Mouse (Mus musculus): Measurements from ENCODE around the gene Ntsr1. TPM values are rescaled to one million over a fixed set of nuclear protein-coding genes. Genes with fewer than 3 reads are reported as not detected.
A peak's percentile ranks its signal among the peaks of the same experiment; 100 is the strongest.

The Ntsr1 gene
- total RNA-seq, 2 experiments from 2014 or later: not detected

- ATAC-seq (replicated peaks; ENCODE audit: low FRiP score, poor library complexity, severe bottlenecking): no peak
Observed at GRCm38 (mm10) chr2:180547384-180548106, 47.8 kb downstream of the Ntsr1 start.

GRCm38 (mm10) chr2:180552340-180552739 lies 52.6 kb downstream of the Ntsr1 start:
- ATAC-seq (replicated peaks; ENCODE audit: low FRiP score, poor library complexity, severe bottlenecking): no peak

- ATAC-seq (replicated peaks; ENCODE audit: low FRiP score, poor library complexity, severe bottlenecking): no peak
Observed at GRCm38 (mm10) chr2:180555219-180555618, 55.4 kb downstream of the Ntsr1 start.

- no peak for ATAC-seq (replicated peaks; ENCODE audit: low FRiP score, poor library complexity, severe bottlenecking)
Observed at GRCm38 (mm10) chr2:180556470-180556869, 56.7 kb downstream of the Ntsr1 start.

- ATAC-seq (replicated peaks; ENCODE audit: low FRiP score, poor library complexity, severe bottlenecking): 0 out of 2 replicates have a peak, but pooled peaks have one; percentile 50
Observed at GRCm38 (mm10) chr2:180560245-180560644, 60.5 kb downstream of the Ntsr1 start.

GRCm38 (mm10) chr2:180562146-180562545 lies 62.4 kb downstream of the Ntsr1 start:
- no peak for ATAC-seq (replicated peaks; ENCODE audit: low FRiP score, poor library complexity, severe bottlenecking)

- ATAC-seq (replicated peaks; ENCODE audit: low FRiP score, poor library complexity, severe bottlenecking): no peak
Observed at GRCm38 (mm10) chr2:180563296-180563695, 63.5 kb downstream of the Ntsr1 start.

GRCm38 (mm10) chr2:180563841-180564240 lies 64.1 kb downstream of the Ntsr1 start:
- no peak for ATAC-seq (replicated peaks; ENCODE audit: low FRiP score, poor library complexity, severe bottlenecking)

GRCm38 (mm10) chr2:180566240-180566913 lies 66.6 kb downstream of the Ntsr1 start:
- ATAC-seq (replicated peaks; ENCODE audit: low FRiP score, poor library complexity, severe bottlenecking): no peak

- ATAC-seq (replicated peaks; ENCODE audit: low FRiP score, poor library complexity, severe bottlenecking): no peak
Observed at GRCm38 (mm10) chr2:180569028-180569643, 69.4 kb downstream of the Ntsr1 start.

- no peak for ATAC-seq (replicated peaks; ENCODE audit: low FRiP score, poor library complexity, severe bottlenecking)
Observed at GRCm38 (mm10) chr2:180576482-180576881, 76.7 kb downstream of the Ntsr1 start.

- no peak for ATAC-seq (replicated peaks; ENCODE audit: low FRiP score, poor library complexity, severe bottlenecking)
Observed at GRCm38 (mm10) chr2:180578686-180579085, 78.9 kb downstream of the Ntsr1 start.

GRCm38 (mm10) chr2:180581002-180581401 lies 81.2 kb downstream of the Ntsr1 start, which contains the start of gene Mrgbp:
Gene Mrgbp (plus strand): TSS chr2:180581304.
- no peak for ATAC-seq (replicated peaks; ENCODE audit: low FRiP score, poor library complexity, severe bottlenecking)

- peak; percentile 86 for ATAC-seq (replicated peaks; ENCODE audit: low FRiP score, poor library complexity, severe bottlenecking)
Observed at GRCm38 (mm10) chr2:180582481-180583153, 82.8 kb downstream of the Ntsr1 start.

GRCm38 (mm10) chr2:180583154-180583507 lies 83.4 kb downstream of the Ntsr1 start:
- no peak for ATAC-seq (replicated peaks; ENCODE audit: low FRiP score, poor library complexity, severe bottlenecking)

GRCm38 (mm10) chr2:180588736-180589122 lies 89.0 kb downstream of the Ntsr1 start:
- peak; percentile 22; the same call in 1 of the 2 replicates for ATAC-seq (replicated peaks; ENCODE audit: low FRiP score, poor library complexity, severe bottlenecking)

- ATAC-seq (replicated peaks; ENCODE audit: low FRiP score, poor library complexity, severe bottlenecking): peak; percentile 93
Observed at GRCm38 (mm10) chr2:180589123-180589831, 89.5 kb downstream of the Ntsr1 start, which contains the start of gene Ogfr. Gene Ogfr (plus strand): TSS chr2:180589245.

Data from erythroid progenitor cell, adult 5-6 weeks (primary cell).